Mouse (Mus musculus) right cerebral cortex, postnatal 14 days (tissue): ENCODE measurements at regions not wholly inside any gene's neighbourhood (a gene's known extent, or its start where the extent isn't known, plus 50 kb on each side); places are given as distances from the start of the nearest gene placed in this dataset.
A peak's percentile ranks its signal among the peaks of the same experiment; 100 is the strongest.
"Not testable (repeated sequence)": the region's sequence is repeated elsewhere in the genome, so short reads cannot be mapped to it uniquely, and the experiment has no call there.

ENCODE experiments used
- DNase-seq: peaks from one replicate; pipeline ENCODE4 v3.0.0; 2022

- DNase-seq = no peak
Observed at GRCm38 (mm10) chr6:100424181-100424580, 136.9 kb upstream of the Rybp start.

GRCm38 (mm10) chr6:100423636-100424035 is 136.4 kb upstream of the Rybp start:
- no peak for DNase-seq

- DNase-seq = no peak
Observed at GRCm38 (mm10) chr6:100422603-100423002, 135.3 kb upstream of the Rybp start.

- DNase-seq = no peak
Observed at GRCm38 (mm10) chr6:100421706-100422578, 134.7 kb upstream of the Rybp start.

- DNase-seq = no peak
Observed at GRCm38 (mm10) chr6:100420602-100421001, 133.3 kb upstream of the Rybp start.

GRCm38 (mm10) chr6:100419782-100420540 is 132.7 kb upstream of the Rybp start:
- no peak for DNase-seq

GRCm38 (mm10) chr6:100416046-100416445 is 128.8 kb upstream of the Rybp start:
- no peak for DNase-seq

- no peak for DNase-seq
Observed at GRCm38 (mm10) chr6:100415514-100415913, 128.2 kb upstream of the Rybp start.

GRCm38 (mm10) chr6:100414836-100415235 is 127.6 kb upstream of the Rybp start:
- DNase-seq = no peak

- no peak for DNase-seq
Observed at GRCm38 (mm10) chr6:100412486-100412885, 125.2 kb upstream of the Rybp start.

- no peak for DNase-seq
Observed at GRCm38 (mm10) chr6:100411968-100412367, 124.7 kb upstream of the Rybp start.

- no peak for DNase-seq
Observed at GRCm38 (mm10) chr6:100410067-100410631, 122.9 kb upstream of the Rybp start.

GRCm38 (mm10) chr6:100408826-100409225 is 121.5 kb upstream of the Rybp start:
- DNase-seq = no peak

- DNase-seq = no peak
Observed at GRCm38 (mm10) chr6:100406504-100406903, 119.2 kb upstream of the Rybp start.

- DNase-seq = no peak
Observed at GRCm38 (mm10) chr6:100404161-100404560, 116.9 kb upstream of the Rybp start.

GRCm38 (mm10) chr6:100402716-100403115 is 115.4 kb upstream of the Rybp start:
- no peak for DNase-seq

- DNase-seq = no peak
Observed at GRCm38 (mm10) chr6:100401728-100402127, 114.4 kb upstream of the Rybp start.

GRCm38 (mm10) chr6:100399387-100399786 is 112.1 kb upstream of the Rybp start:
- DNase-seq = not testable (repeated sequence)

GRCm38 (mm10) chr6:100396311-100397200 is 109.3 kb upstream of the Rybp start:
- DNase-seq = peak; percentile 54

GRCm38 (mm10) chr6:100390258-100390910 is 103.1 kb upstream of the Rybp start:
- DNase-seq = no peak

- DNase-seq = no peak
Observed at GRCm38 (mm10) chr6:100387042-100387441, 99.8 kb upstream of the Rybp start.

GRCm38 (mm10) chr6:100385640-100386039 is 98.4 kb upstream of the Rybp start:
- no peak for DNase-seq
